ENCODE assay signal across 13 mouse cellular contexts in genomic region chr16:35034971-35035370, GRCm38 (mm10).
"Had no signal": no experiment of that assay in that cellular context is flagged by ENCODE, and none has a peak within 500 bp of the region (broad histone marks: within the 10 kb centered on the region; RNA-seq: fewer than 3 reads in every experiment).

No protein-coding gene starts in this region.

- H3K4me2 ChIP-seq: liver, embryonic 15.5 days; midbrain, embryonic 13.5 days; neural tube, embryonic 15.5 days had no signal

- H3K4me3 ChIP-seq: left cerebral cortex, adult 2 months; liver, embryonic 15.5 days; midbrain, embryonic 13.5 days; myocyte; neural tube, embryonic 15.5 days had no signal

- H3K27me3 ChIP-seq: liver, embryonic 15.5 days; midbrain, embryonic 13.5 days; neural tube, embryonic 15.5 days had no signal

- ATAC-seq: intestine, embryonic 16.5 days; lung, postnatal 0 days; midbrain, embryonic 13.5 days had no signal

- H3K27ac ChIP-seq: left cerebral cortex, adult 2 months; liver, embryonic 15.5 days; midbrain, embryonic 13.5 days; neural tube, embryonic 15.5 days had no signal

- DNase-seq: liver; lung, adult 2 months; lung, postnatal 36 days; right cerebral cortex, adult 18-20 months; right cerebral cortex, postnatal 25 days; thymus, postnatal 36 days had no signal

- H3K9ac ChIP-seq: liver, embryonic 15.5 days; midbrain, embryonic 13.5 days; neural tube, embryonic 15.5 days had no signal

- H3K9me3 ChIP-seq: liver, embryonic 15.5 days; midbrain, embryonic 13.5 days; neural tube, embryonic 15.5 days had no signal
